Mouse (Mus musculus) brain, embryonic 14.5 days (tissue): ENCODE results near the gene Oscar.
"Not testable (repeated sequence)": the region's sequence is repeated elsewhere in the genome, so short reads cannot be mapped to it uniquely, and the experiment has no call there.

Experiments
- CTCF ChIP-seq: fragments of 200-500 bp; IDR thresholded peaks from 2 replicates; pipeline ENCODE4 v1.5.1; 2012; ENCODE audit warnings: inconsistent platforms, mild to moderate bottlenecking, moderate library complexity, borderline replicate concordance; ENCODE audit not compliant: insufficient read depth, insufficient read length; ENCODE audit errors: extremely low read depth
- POLR2A ChIP-seq: fragments of 200-500 bp; IDR thresholded peaks from 2 replicates; pipeline ENCODE4 v1.6.1; 2012; ENCODE audit warnings: mild to moderate bottlenecking, inconsistent platforms, borderline replicate concordance; ENCODE audit not compliant: poor library complexity, insufficient read depth, insufficient read length, severe bottlenecking; ENCODE audit errors: extremely low read depth

DNA sequence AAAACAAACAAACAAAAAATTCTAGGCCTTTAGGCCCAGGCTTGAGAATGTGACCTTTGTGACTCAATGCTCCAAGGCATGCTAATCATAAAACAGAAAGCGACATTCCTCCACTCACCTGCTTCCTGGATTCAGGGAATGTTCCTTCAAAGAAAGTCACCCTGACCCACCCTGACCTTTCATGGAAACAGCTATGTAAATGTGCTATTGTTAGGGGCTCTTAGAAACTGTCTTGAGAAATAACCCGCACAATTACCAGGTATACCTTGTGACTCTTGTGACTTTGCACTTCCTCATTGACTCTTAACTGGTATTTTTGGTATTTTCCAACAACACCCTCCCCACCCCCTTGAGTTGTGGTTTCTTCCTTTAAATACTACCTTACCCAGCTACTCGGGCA, 45.4 kb downstream of the Oscar start:
- not testable (repeated sequence) for TF ChIP-seq POLR2A, CTCF
